Mouse (Mus musculus): Measurements from ENCODE around the gene Gm11555. TPM values are rescaled to one million over a fixed set of nuclear protein-coding genes. Genes with fewer than 3 reads are reported as not detected.

Gm11555 gene
- polyA plus RNA-seq (2012; rRNA removed): not detected in 2 replicates

DNA sequence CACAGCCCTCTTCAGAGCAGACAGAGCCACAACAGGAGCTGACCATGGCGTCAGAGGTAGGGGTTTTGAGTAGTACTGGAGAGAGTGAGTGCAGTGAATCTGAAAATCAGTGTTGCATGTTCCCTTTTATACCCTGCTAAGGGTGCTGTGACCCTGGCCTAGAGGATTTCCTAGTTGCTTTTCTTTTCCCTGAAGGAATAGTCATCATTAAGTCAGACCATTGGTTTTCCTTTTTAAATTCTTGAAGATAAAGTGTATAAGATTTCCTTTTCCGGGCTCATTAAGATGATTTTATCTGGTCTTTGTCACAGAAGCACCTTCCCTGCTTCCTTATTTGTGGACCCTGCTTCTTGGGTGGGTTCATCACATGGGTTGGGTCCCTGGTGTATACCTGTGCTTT, at the start of gene Gm11555:
Gene Gm11555, minus strand, starts transcription at position 101 of the 400 bp plus-strand sequence.

GRCm38 (mm10) chr11:99690463-99690862, 40.4 kb upstream of the Gm11555 start, which contains the start of gene Gm14190:
Gene Gm14190 (minus strand): TSS chr11:99690740.

DNA sequence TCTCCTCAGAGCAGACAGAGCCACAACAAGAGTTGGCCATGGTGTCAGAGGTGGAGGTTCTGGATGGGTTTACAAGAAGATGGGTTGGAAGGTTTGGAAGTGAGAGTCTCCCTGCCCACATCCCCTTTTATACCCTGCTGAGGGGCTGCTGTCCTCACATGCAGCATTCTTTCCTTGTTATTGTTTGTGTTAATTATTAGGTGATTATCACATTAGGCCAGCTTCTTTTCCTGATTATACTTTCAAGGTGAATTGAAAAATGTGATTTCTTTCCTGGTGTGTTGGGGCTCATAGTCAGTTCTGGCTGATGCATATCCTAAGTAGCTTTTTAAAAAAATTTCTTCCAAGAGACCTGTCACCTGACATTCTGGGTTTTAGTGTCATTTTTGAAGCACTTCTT, 15.8 kb upstream of the Gm11555 start, which contains the start of gene Krtap4-6:
Gene Krtap4-6, minus strand, starts transcription at position 101 of the 400 bp plus-strand sequence.

GRCm38 (mm10) chr11:99658467-99659010, 8.5 kb upstream of the Gm11555 start, which contains the start of gene Gm11563:
Gene Gm11563 (minus strand): TSS chr11:99658960.

GRCm38 (mm10) chr11:99643635-99644139, 6.3 kb downstream of the Gm11555 start, which contains the start of gene Krtap4-7:
Gene Krtap4-7 (minus strand): TSS chr11:99644089.

DNA sequence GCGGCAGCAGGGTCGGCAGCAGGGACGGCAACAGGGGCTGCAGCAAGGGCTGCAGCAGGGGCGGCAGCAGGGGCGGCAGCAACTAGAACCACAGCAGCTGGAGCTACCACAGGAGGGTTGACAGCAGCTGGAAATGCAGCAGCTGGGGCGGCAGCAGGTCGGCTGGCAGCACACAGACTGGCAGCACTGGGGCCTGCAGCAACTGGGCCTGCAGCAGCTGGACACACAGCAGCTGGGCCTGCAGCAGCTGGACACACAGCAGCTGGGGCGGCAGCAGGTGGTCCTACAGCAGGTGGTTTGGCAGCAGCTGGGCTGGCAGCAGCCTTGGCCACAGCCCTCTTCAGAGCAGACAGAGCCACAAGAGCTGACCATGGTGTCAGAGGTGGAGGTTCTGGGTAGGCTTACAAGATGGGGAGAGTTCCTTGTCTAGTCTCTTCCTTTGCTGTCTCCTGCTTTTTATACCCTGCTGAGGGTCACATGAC, 15.3 kb downstream of the Gm11555 start, which contains the start of gene Krtap4-2:
Gene Krtap4-2, minus strand, starts transcription at position 432 of the 482 bp plus-strand sequence.

GRCm38 (mm10) chr11:99628138-99628537, 21.9 kb downstream of the Gm11555 start, which contains the start of gene Krtap4-1:
Gene Krtap4-1 (minus strand): TSS chr11:99628238.

GRCm38 (mm10) chr11:99620335-99620734, 29.7 kb downstream of the Gm11555 start, which contains the start of gene Gm11562:
Gene Gm11562 (minus strand): TSS chr11:99620435.

GRCm38 (mm10) chr11:99614796-99615363, 35.2 kb downstream of the Gm11555 start, which contains the start of gene Krtap2-4:
Gene Krtap2-4 (minus strand): TSS chr11:99614846.

DNA sequence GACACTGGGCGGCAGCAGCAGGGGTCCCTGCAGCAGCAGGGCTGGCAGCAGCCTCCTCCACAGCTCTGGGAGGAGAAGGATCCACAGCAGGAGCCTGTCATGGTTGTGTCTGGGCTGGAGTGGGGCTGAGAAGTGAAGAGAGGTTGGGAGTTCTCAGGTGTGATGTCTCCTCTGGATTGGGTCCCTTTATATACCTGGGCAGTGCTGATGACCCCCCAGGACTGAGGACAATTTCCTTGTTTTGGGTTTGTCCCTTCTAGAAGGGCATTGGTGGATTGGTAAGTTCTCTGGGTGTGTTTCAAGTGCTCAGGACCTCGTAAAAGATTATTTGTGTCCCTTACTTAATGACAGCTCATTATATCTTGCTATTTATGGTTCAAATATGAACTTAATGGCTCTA, 39.9 kb downstream of the Gm11555 start, which contains the start of gene Gm11937:
Gene Gm11937, minus strand, starts transcription at position 101 of the 400 bp plus-strand sequence.

DNA sequence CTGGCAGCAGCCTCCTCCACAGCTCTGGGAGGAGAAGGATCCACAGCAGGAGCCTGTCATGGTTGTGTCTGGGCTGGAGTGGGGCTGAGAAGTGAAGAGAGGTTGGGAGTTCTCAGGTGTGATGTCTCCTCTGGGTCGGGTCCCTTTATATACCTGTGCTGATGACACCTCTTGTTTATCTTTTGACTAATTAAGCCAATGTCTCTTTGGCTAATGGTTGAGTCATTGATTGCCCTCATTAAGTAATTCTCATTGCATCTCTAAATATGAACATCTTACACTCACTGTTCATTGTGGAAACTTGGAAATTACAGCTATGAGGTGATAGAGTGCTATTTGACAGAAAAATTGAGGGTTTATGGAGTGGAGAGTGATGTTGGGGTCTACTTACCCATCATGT, 46.8 kb downstream of the Gm11555 start, which contains the start of gene Gm11938:
Gene Gm11938, minus strand, starts transcription at position 101 of the 400 bp plus-strand sequence.

Other genes with a start within 250 kb of the Gm11555 start
- gene Krt12, start 228.0 kb downstream of the Gm11555 start, polyA plus RNA-seq (2012; rRNA removed): 0.05 TPM in 1 of 2 replicates, not detected in the other
- 12.1 and 18.7 TPM in 2 replicates for gene Krt20, start 212.1 kb downstream of the Gm11555 start, polyA plus RNA-seq (2012; rRNA removed)
- 4.7 and 5.5 TPM in 2 replicates for gene Krt23, start 157.1 kb downstream of the Gm11555 start, polyA plus RNA-seq (2012; rRNA removed)
- gene Krt39, start 128.9 kb downstream of the Gm11555 start, polyA plus RNA-seq (2012; rRNA removed): not detected in 2 replicates
- not detected in 2 replicates for gene Krt40, start 107.1 kb downstream of the Gm11555 start, polyA plus RNA-seq (2012; rRNA removed)
- gene Krtap3-3, start 99.4 kb downstream of the Gm11555 start, polyA plus RNA-seq (2012; rRNA removed): not detected in 2 replicates
- gene Krtap3-2, start 93.4 kb downstream of the Gm11555 start, polyA plus RNA-seq (2012; rRNA removed): not detected in 2 replicates
- not detected in 2 replicates for gene Gm11939, start 90.8 kb downstream of the Gm11555 start, polyA plus RNA-seq (2012; rRNA removed)
- gene Krtap3-1, start 83.6 kb downstream of the Gm11555 start, polyA plus RNA-seq (2012; rRNA removed): not detected in 2 replicates
- gene Krtap1-5, start 69.2 kb downstream of the Gm11555 start, polyA plus RNA-seq (2012; rRNA removed): not detected in 2 replicates
- not detected in 2 replicates for gene Krtap1-4, start 66.6 kb downstream of the Gm11555 start, polyA plus RNA-seq (2012; rRNA removed)
- not detected in 2 replicates for gene Krtap1-3, start 58.9 kb downstream of the Gm11555 start, polyA plus RNA-seq (2012; rRNA removed)
- not detected in 2 replicates for gene Krtap9-3, start 52.1 kb downstream of the Gm11555 start, polyA plus RNA-seq (2012; rRNA removed)
- gene Gm11938, start 46.9 kb downstream of the Gm11555 start, polyA plus RNA-seq (2012; rRNA removed): not detected in 2 replicates
- gene Gm11937, start 40.0 kb downstream of the Gm11555 start, polyA plus RNA-seq (2012; rRNA removed): not detected in 2 replicates
- gene Krtap2-4, start 35.4 kb downstream of the Gm11555 start, polyA plus RNA-seq (2012; rRNA removed): not detected in 2 replicates
- not detected in 2 replicates for gene Gm11562, start 29.8 kb downstream of the Gm11555 start, polyA plus RNA-seq (2012; rRNA removed)
- gene Krtap4-1, start 22.0 kb downstream of the Gm11555 start, polyA plus RNA-seq (2012; rRNA removed): not detected in 2 replicates
- gene Krtap4-2, start 15.2 kb downstream of the Gm11555 start, polyA plus RNA-seq (2012; rRNA removed): not detected in 2 replicates
- not detected in 2 replicates for gene Krtap4-7, start 6.1 kb downstream of the Gm11555 start, polyA plus RNA-seq (2012; rRNA removed)
- gene Gm11563, start 8.7 kb upstream of the Gm11555 start, polyA plus RNA-seq (2012; rRNA removed): not detected in 2 replicates
- gene Krtap4-6, start 15.7 kb upstream of the Gm11555 start, polyA plus RNA-seq (2012; rRNA removed): not detected in 2 replicates
- gene Gm14190, start 40.5 kb upstream of the Gm11555 start, polyA plus RNA-seq (2012; rRNA removed): not detected in 2 replicates
- not detected in 2 replicates for gene Gm14180, start 84.1 kb upstream of the Gm11555 start, polyA plus RNA-seq (2012; rRNA removed)
- not detected in 2 replicates for gene Gm11595, start 122.7 kb upstream of the Gm11555 start, polyA plus RNA-seq (2012; rRNA removed)
- gene Krtap4-8, start 130.5 kb upstream of the Gm11555 start, polyA plus RNA-seq (2012; rRNA removed): not detected in 2 replicates
- not detected in 2 replicates for gene Krtap4-9, start 135.0 kb upstream of the Gm11555 start, polyA plus RNA-seq (2012; rRNA removed)
- gene Gm11596, start 143.2 kb upstream of the Gm11555 start, polyA plus RNA-seq (2012; rRNA removed): not detected in 2 replicates
- gene Gm11569, start 148.7 kb upstream of the Gm11555 start, polyA plus RNA-seq (2012; rRNA removed): not detected in 2 replicates
- gene Gm11554, start 154.2 kb upstream of the Gm11555 start, polyA plus RNA-seq (2012; rRNA removed): not detected in 2 replicates
- not detected in 2 replicates for gene Krtap4-13, start 159.7 kb upstream of the Gm11555 start, polyA plus RNA-seq (2012; rRNA removed)
- gene Gm11564, start 165.4 kb upstream of the Gm11555 start, polyA plus RNA-seq (2012; rRNA removed): not detected in 2 replicates
- gene 2300003K06Rik, start 187.8 kb upstream of the Gm11555 start, polyA plus RNA-seq (2012; rRNA removed): not detected in 2 replicates
- not detected in 2 replicates for gene Krtap4-16, start 201.4 kb upstream of the Gm11555 start, polyA plus RNA-seq (2012; rRNA removed)
- gene Gm11568, start 207.7 kb upstream of the Gm11555 start, polyA plus RNA-seq (2012; rRNA removed): not detected in 2 replicates
- not detected in 2 replicates for gene Gm11559, start 214.2 kb upstream of the Gm11555 start, polyA plus RNA-seq (2012; rRNA removed)
- gene Krtap9-1, start 223.2 kb upstream of the Gm11555 start, polyA plus RNA-seq (2012; rRNA removed): not detected in 2 replicates
- gene Gm11567, start 229.0 kb upstream of the Gm11555 start, polyA plus RNA-seq (2012; rRNA removed): not detected in 2 replicates

Data from liver, embryonic 18 days (tissue).